Mouse (Mus musculus) 3T3-L1 (cell line): ENCODE data around the gene Ttll5.

Experiments used
- DNase-seq: peaks from one replicate; pipeline ENCODE4 v3.0.0-alpha.2; 2015; ENCODE audit warnings: low read depth, low spot score

Ttll5 gene

GRCm38 (mm10) chr12:85967812-85968211, 143.4 kb downstream of the Ttll5 start:
- no peak for DNase-seq

GRCm38 (mm10) chr12:85968409-85968808, 143.9 kb downstream of the Ttll5 start:
- no peak for DNase-seq

- no peak for DNase-seq
Measured at GRCm38 (mm10) chr12:85969571-85969970, 145.1 kb downstream of the Ttll5 start.

GRCm38 (mm10) chr12:85970191-85970590, 145.7 kb downstream of the Ttll5 start:
- peak; percentile 27 for DNase-seq

GRCm38 (mm10) chr12:85970803-85971202, 146.3 kb downstream of the Ttll5 start:
- no peak for DNase-seq

- no peak for DNase-seq
Measured at GRCm38 (mm10) chr12:85971655-85972054, 147.2 kb downstream of the Ttll5 start.

GRCm38 (mm10) chr12:85973526-85973925, 149.1 kb downstream of the Ttll5 start:
- peak; percentile 68 for DNase-seq

GRCm38 (mm10) chr12:85974030-85974429, 149.6 kb downstream of the Ttll5 start:
- peak; percentile 73 for DNase-seq

- DNase-seq = no peak
Measured at GRCm38 (mm10) chr12:85979996-85980395, 155.5 kb downstream of the Ttll5 start.

GRCm38 (mm10) chr12:85985524-85985923, 161.1 kb downstream of the Ttll5 start:
- no peak for DNase-seq

GRCm38 (mm10) chr12:85986024-85986423, 161.6 kb downstream of the Ttll5 start:
- DNase-seq = no peak

GRCm38 (mm10) chr12:85986540-85987443, 162.3 kb downstream of the Ttll5 start:
- DNase-seq = peak; percentile 69

- no peak for DNase-seq
Measured at GRCm38 (mm10) chr12:85987444-85987889, 163.0 kb downstream of the Ttll5 start.

GRCm38 (mm10) chr12:85988121-85988520, 163.7 kb downstream of the Ttll5 start:
- DNase-seq = no peak

GRCm38 (mm10) chr12:85988818-85989377, 164.4 kb downstream of the Ttll5 start:
- no peak for DNase-seq

- peak; percentile 26 for DNase-seq
Measured at GRCm38 (mm10) chr12:85992013-85992837, 167.8 kb downstream of the Ttll5 start.

- no peak for DNase-seq
Measured at GRCm38 (mm10) chr12:85992838-85993234, 168.4 kb downstream of the Ttll5 start.

- no peak for DNase-seq
Measured at GRCm38 (mm10) chr12:85993790-85994360, 169.4 kb downstream of the Ttll5 start.

GRCm38 (mm10) chr12:86000641-86001073, 176.2 kb downstream of the Ttll5 start:
- DNase-seq = peak; percentile 92

- DNase-seq = no peak
Measured at GRCm38 (mm10) chr12:86001120-86001655, 176.7 kb downstream of the Ttll5 start.

- DNase-seq = no peak
Measured at GRCm38 (mm10) chr12:86004627-86005026, 180.2 kb downstream of the Ttll5 start.
